In the genomic region with DNA sequence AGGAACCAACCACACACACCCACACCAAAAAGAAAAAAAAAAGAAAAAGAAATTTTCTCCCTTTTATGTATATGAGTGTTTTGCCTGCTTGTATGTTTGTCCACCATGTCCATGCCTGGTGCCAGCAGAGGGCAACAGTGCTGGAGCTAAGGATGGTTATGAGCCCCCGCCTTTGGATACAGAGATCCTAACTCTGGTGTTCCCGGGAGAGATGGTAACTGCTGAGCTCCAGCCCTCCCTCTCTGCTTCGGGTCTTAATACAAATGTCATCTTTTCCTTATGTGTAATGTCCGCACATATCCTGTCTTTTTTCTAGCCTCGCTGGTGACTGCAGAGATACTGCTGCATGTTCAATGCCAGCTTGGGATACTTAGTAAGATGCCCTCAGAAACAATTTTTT, we compare ENCODE assay signal across 9 mouse cellular contexts. TPM values are rescaled to one million over a fixed set of nuclear protein-coding genes. Genes with fewer than 3 reads are reported as not detected.
DNase-seq lines count a peak whose midpoint lies in the region; ATAC-seq and TF ChIP-seq lines count a peak whose summit lies in the region.
"Had no signal": no experiment of that assay in that cellular context is flagged by ENCODE, and none has a peak within 500 bp of the region (broad histone marks: within the 10 kb centered on the region; RNA-seq: fewer than 3 reads in every experiment).

No protein-coding gene starts in this region.

- H3K79me2 ChIP-seq in myocyte (ENCODE audit: control insufficient read depth, insufficient read depth), result no peaks in the 10 kb centered on the region

- H3K4me3 ChIP-seq in kidney, embryonic 16.5 days (ENCODE audit: low read length), result peak overlapping the region; percentile 58
- peak overlapping the region; percentile 58 for H3K4me3 ChIP-seq in hindbrain, embryonic 10.5 days
- peak overlapping the region; percentile 41 for H3K4me3 ChIP-seq in myocyte

- peak overlapping the region; percentile 90 for H3K4me2 ChIP-seq in kidney, embryonic 16.5 days (replicated peaks; ENCODE audit: low read depth, low read length)
- H3K4me2 ChIP-seq in myocyte (ENCODE audit: low read depth), result peak overlapping the region; percentile 74

- H3K27ac ChIP-seq in kidney, embryonic 16.5 days (ENCODE audit: low read length), result peak overlapping the region; percentile 83
- peak overlapping the region; percentile 88 for H3K27ac ChIP-seq in hindbrain, embryonic 10.5 days

- TF ChIP-seq POLR2A in myocyte (IDR thresholded peaks at IDR 0.05; ENCODE audit: insufficient read length, low read depth), result no peak

- no peak overlapping the region for H3ac ChIP-seq in myocyte (ENCODE audit: control insufficient read depth, insufficient read length)

- 6% methylated on average over 5 of the region's 5 CpGs for WGBS in kidney, embryonic 16.5 days
- 11% methylated on average over 5 of the region's 5 CpGs for WGBS in hindbrain, embryonic 10.5 days

- DNase-seq in kidney, postnatal 14 days, result no peak
- peak; percentile 63 for DNase-seq in cerebellum, adult 8-10 months
- DNase-seq in hindbrain, embryonic 10.5 days (ENCODE audit: low spot score), result peak; percentile 31
- no peak for DNase-seq in adrenal gland, adult 2 months
- DNase-seq in gastrocnemius, postnatal 36 days, result no peak
- no peak for DNase-seq in gastrocnemius, adult 18-20 months (ENCODE audit: low spot score)

- intact Hi-C loops in gastrocnemius, postnatal 36 days (cut with DNase I), result loop anchor here (5.0 kb wide), 1 partner anchor 83 kb away; no protein-coding TSS in a partner anchor

- ATAC-seq in kidney, embryonic 16.5 days (ENCODE audit: low FRiP score, low TSS enrichment), result no peak

- 0 out of 2 replicates have a peak overlapping the region, but pooled peaks have one; percentile 27 for H3K9ac ChIP-seq in kidney, embryonic 16.5 days (replicated peaks; ENCODE audit: low read length)

- no peaks in the 10 kb centered on the region for H3K9me3 ChIP-seq in kidney, embryonic 16.5 days (ENCODE audit: low read length)
- H3K9me3 ChIP-seq in hindbrain, embryonic 10.5 days, result no peaks in the 10 kb centered on the region

- H3K27me3 ChIP-seq in kidney, embryonic 16.5 days (ENCODE audit: insufficient read depth, low read length), result 0 out of 2 replicates have a peak, but pooled peaks cover 19% of the 10 kb centered on the region
- peaks cover 38% of the 10 kb centered on the region for H3K27me3 ChIP-seq in hindbrain, embryonic 10.5 days (ENCODE audit: insufficient read depth, poor library complexity, severe bottlenecking)
- H3K27me3 ChIP-seq in myocyte (ENCODE audit: control insufficient read depth, insufficient read depth, insufficient read length), result peaks cover 11% of the 10 kb centered on the region

- H3K36me3 ChIP-seq in kidney, embryonic 16.5 days (ENCODE audit: insufficient read depth, low read length), result no peaks in the 10 kb centered on the region
- peaks cover 7% of the 10 kb centered on the region; the same call in 1 of the 2 replicates for H3K36me3 ChIP-seq in hindbrain, embryonic 10.5 days
- H3K36me3 ChIP-seq in myocyte (ENCODE audit: control insufficient read depth, insufficient read depth), result no peaks in the 10 kb centered on the region

- peaks cover 22% of the 10 kb centered on the region for H3K4me1 ChIP-seq in kidney, embryonic 16.5 days (ENCODE audit: insufficient read depth, low read length)
- H3K4me1 ChIP-seq in hindbrain, embryonic 10.5 days (replicated peaks), result peaks cover 37% of the 10 kb centered on the region

TF ChIP-seq in myocyte, 11 proteins besides CTCF, POLR2A, EP300 and RAD21:
- TF ChIP-seq CEBPB (IDR thresholded peaks at IDR 0.05; ENCODE audit: insufficient read depth, poor library complexity, severe bottlenecking) (no peak), TCF12 (IDR thresholded peaks at IDR 0.05; ENCODE audit: insufficient read depth, poor library complexity, severe bottlenecking) (no peak)

RNA-seq across cellular contexts. Expression of a gene that starts 1.1 kb away (rescaled TPM):
- 3.3 and 4.0 TPM in 2 replicates for polyA plus RNA-seq in kidney, embryonic 16.5 days (2015; fragmentation: Nextera tagmentation; extraction: Ambion mirVana)
- polyA plus RNA-seq in hindbrain, embryonic 10.5 days (2016; fragmentation: Nextera tagmentation; extraction: Ambion mirVana), result 4.1 and 5.0 TPM in 2 replicates
- polyA plus RNA-seq in myocyte (2012; fragmentation: generic; extraction: Trizol), result 10.4 TPM
- 10 to 100 TPM in 1 of 2 experiments, 1 to 10 TPM in 1; 8.9 to 16.8 TPM for total RNA-seq in adrenal gland, adult 2 months (2021)
- polyA plus RNA-seq in adrenal gland, adult 2 months (2012; rRNA removed), result 36.5 and 39.8 TPM in 2 replicates
- total RNA-seq in gastrocnemius, postnatal 36 days (2021), result 1 to 10 TPM; 4.7 to 6.4 TPM
- total RNA-seq in gastrocnemius, adult 18-20 months (2021), result 1 to 10 TPM; 8.7 to 8.9 TPM

RNA-seq across cellular contexts. Expression of a gene that starts 2.8 kb away (rescaled TPM):
- not detected in 2 replicates for polyA plus RNA-seq in kidney, embryonic 16.5 days (2015; fragmentation: Nextera tagmentation; extraction: Ambion mirVana)
- 0.09 TPM in 1 of 2 replicates, not detected in the other for polyA plus RNA-seq in hindbrain, embryonic 10.5 days (2016; fragmentation: Nextera tagmentation; extraction: Ambion mirVana)
- polyA plus RNA-seq in myocyte (2012; fragmentation: generic; extraction: Trizol), result not detected
- not detected for total RNA-seq in adrenal gland, adult 2 months (2021)
- not detected in 2 replicates for polyA plus RNA-seq in adrenal gland, adult 2 months (2012; rRNA removed)
- not detected for total RNA-seq in gastrocnemius, postnatal 36 days (2021)
- not detected for total RNA-seq in gastrocnemius, adult 18-20 months (2021)
- polyA plus RNA-seq: large intestine, adult 2 months had no signal

RNA-seq across cellular contexts. Expression of a gene that starts 13.8 kb away (rescaled TPM):
- 21.4 and 23.5 TPM in 2 replicates for polyA plus RNA-seq in kidney, embryonic 16.5 days (2015; fragmentation: Nextera tagmentation; extraction: Ambion mirVana)
- polyA plus RNA-seq in hindbrain, embryonic 10.5 days (2016; fragmentation: Nextera tagmentation; extraction: Ambion mirVana), result 23.2 and 31.1 TPM in 2 replicates
- 27.6 TPM for polyA plus RNA-seq in myocyte (2012; fragmentation: generic; extraction: Trizol)
- 10 to 100 TPM; 36.8 to 44.3 TPM for total RNA-seq in adrenal gland, adult 2 months (2021)
- 74.8 and 78.3 TPM in 2 replicates for polyA plus RNA-seq in adrenal gland, adult 2 months (2012; rRNA removed)
- total RNA-seq in gastrocnemius, postnatal 36 days (2021), result 10 to 100 TPM; 13.8 to 15.1 TPM
- 10 to 100 TPM; 18.3 to 18.5 TPM for total RNA-seq in gastrocnemius, adult 18-20 months (2021)

RNA-seq across cellular contexts. Expression of a gene that starts 33.3 kb away (rescaled TPM):
- 0.35 and 0.75 TPM in 2 replicates for polyA plus RNA-seq in kidney, embryonic 16.5 days (2015; fragmentation: Nextera tagmentation; extraction: Ambion mirVana)
- 0.07 TPM in 1 of 2 replicates, not detected in the other for polyA plus RNA-seq in hindbrain, embryonic 10.5 days (2016; fragmentation: Nextera tagmentation; extraction: Ambion mirVana)
- polyA plus RNA-seq in myocyte (2012; fragmentation: generic; extraction: Trizol), result 0.12 TPM
- not detected for total RNA-seq in adrenal gland, adult 2 months (2021)
- 0.08 and 0.24 TPM in 2 replicates for polyA plus RNA-seq in adrenal gland, adult 2 months (2012; rRNA removed)
- total RNA-seq in gastrocnemius, postnatal 36 days (2021), result not detected
- under 1 TPM in 1 of 2 experiments, not detected in 1; 0.09 TPM for total RNA-seq in gastrocnemius, adult 18-20 months (2021)

RNA-seq across cellular contexts. Expression of a gene that starts 34.2 kb away (rescaled TPM):
- polyA plus RNA-seq in kidney, embryonic 16.5 days (2015; fragmentation: Nextera tagmentation; extraction: Ambion mirVana), result 34.0 and 35.6 TPM in 2 replicates
- 45.9 and 57.2 TPM in 2 replicates for polyA plus RNA-seq in hindbrain, embryonic 10.5 days (2016; fragmentation: Nextera tagmentation; extraction: Ambion mirVana)
- 90.3 TPM for polyA plus RNA-seq in myocyte (2012; fragmentation: generic; extraction: Trizol)
- 100 to 1,000 TPM in 1 of 2 experiments, 10 to 100 TPM in 1; 94.4 to 103 TPM for total RNA-seq in adrenal gland, adult 2 months (2021)
- polyA plus RNA-seq in adrenal gland, adult 2 months (2012; rRNA removed), result 123 and 159 TPM in 2 replicates
- 10 to 100 TPM; 61.8 to 65.7 TPM for total RNA-seq in gastrocnemius, postnatal 36 days (2021)
- total RNA-seq in gastrocnemius, adult 18-20 months (2021), result 10 to 100 TPM; 74.1 to 74.6 TPM

Comparison
In these comparisons a context has a peak if more than half of its experiments do, and no peak if none do; other contexts are left out.
1. DNase-seq: peak in cerebellum, adult 8-10 months (single experiment) and hindbrain, embryonic 10.5 days (single experiment); none in kidney, postnatal 14 days (single experiment), adrenal gland, adult 2 months (single experiment), gastrocnemius, postnatal 36 days (0 of 2) and gastrocnemius, adult 18-20 months (single experiment).
2. Peak in every context shown above with its lines, with median percentiles within 50 percentile points of each other: H3K4me3 ChIP-seq.